Mouse (Mus musculus) forebrain, embryonic 15.5 days (tissue): ENCODE measurements around the gene Zfp383. TPM values are rescaled to one million over a fixed set of nuclear protein-coding genes. Genes with fewer than 3 reads are reported as not detected.
"Not testable (repeated sequence)": the region's sequence is repeated elsewhere in the genome, so short reads cannot be mapped to it uniquely, and the experiment has no call there.

Experiments
- ATAC-seq: fragments of 200-750 bp; cut with Nextera tagmentation; replicated peaks from 2 replicates; pipeline ENCODE4 v1.8.0; 2017; ENCODE audit warnings: mild to moderate bottlenecking, moderate TSS enrichment, moderate library complexity
- H3K27ac ChIP-seq: fragments of 300-500 bp; sonication (generic); replicated peaks from 2 replicates; pipeline ENCODE4 v1.5.1; 2015; ENCODE audit warnings: mild to moderate bottlenecking, inconsistent platforms
- H3K27me3 ChIP-seq: fragments of 300-500 bp; sonication (generic); 2 replicates; pipeline ENCODE4 v1.6.1; 2015; ENCODE audit warnings: inconsistent platforms
- H3K36me3 ChIP-seq: fragments of 300-500 bp; sonication (generic); 2 replicates; pipeline ENCODE4 v1.6.1; 2015; ENCODE audit warnings: mild to moderate bottlenecking, inconsistent platforms
- H3K4me1 ChIP-seq: fragments of 300-500 bp; sonication (generic); 2 replicates; pipeline ENCODE4 v1.6.1; 2015; ENCODE audit warnings: inconsistent platforms
- H3K4me2 ChIP-seq: fragments of 300-500 bp; sonication (generic); replicated peaks from 2 replicates; pipeline ENCODE4 v1.6.1; 2015; ENCODE audit warnings: mild to moderate bottlenecking, inconsistent platforms
- H3K4me3 ChIP-seq: fragments of 300-500 bp; sonication (generic); 2 replicates; pipeline ENCODE4 v1.5.1; 2015; ENCODE audit warnings: mild to moderate bottlenecking, inconsistent platforms
- H3K9ac ChIP-seq: fragments of 300-500 bp; sonication (generic); replicated peaks from 2 replicates; pipeline ENCODE4 v1.6.1; 2015; ENCODE audit warnings: mild to moderate bottlenecking, inconsistent platforms
- H3K9me3 ChIP-seq: fragments of 300-500 bp; sonication (generic); 2 replicates; pipeline ENCODE4 v1.6.1; 2016; ENCODE audit warnings: inconsistent platforms
- WGBS: fragments of 180-500 bp; shearing (Covaris S2); methylation state at CpG from one replicate; pipeline ENCODE4 v1.1.7; 2015; ENCODE audit warnings: mixed read lengths; 5-methylcytosine and 5-hydroxymethylcytosine counted together
- polyA plus RNA-seq: library from polyadenylated mRNA; unstranded; fragments of >200 nt; fragmentation: Nextera tagmentation; extraction: Ambion mirVana; gene quantifications from 2 replicates; pipeline ENCODE4 v1.2.1, GENCODE M21; 2015

The Zfp383 gene
- 6.5 and 6.6 TPM in 2 replicates for polyA plus RNA-seq

DNA sequence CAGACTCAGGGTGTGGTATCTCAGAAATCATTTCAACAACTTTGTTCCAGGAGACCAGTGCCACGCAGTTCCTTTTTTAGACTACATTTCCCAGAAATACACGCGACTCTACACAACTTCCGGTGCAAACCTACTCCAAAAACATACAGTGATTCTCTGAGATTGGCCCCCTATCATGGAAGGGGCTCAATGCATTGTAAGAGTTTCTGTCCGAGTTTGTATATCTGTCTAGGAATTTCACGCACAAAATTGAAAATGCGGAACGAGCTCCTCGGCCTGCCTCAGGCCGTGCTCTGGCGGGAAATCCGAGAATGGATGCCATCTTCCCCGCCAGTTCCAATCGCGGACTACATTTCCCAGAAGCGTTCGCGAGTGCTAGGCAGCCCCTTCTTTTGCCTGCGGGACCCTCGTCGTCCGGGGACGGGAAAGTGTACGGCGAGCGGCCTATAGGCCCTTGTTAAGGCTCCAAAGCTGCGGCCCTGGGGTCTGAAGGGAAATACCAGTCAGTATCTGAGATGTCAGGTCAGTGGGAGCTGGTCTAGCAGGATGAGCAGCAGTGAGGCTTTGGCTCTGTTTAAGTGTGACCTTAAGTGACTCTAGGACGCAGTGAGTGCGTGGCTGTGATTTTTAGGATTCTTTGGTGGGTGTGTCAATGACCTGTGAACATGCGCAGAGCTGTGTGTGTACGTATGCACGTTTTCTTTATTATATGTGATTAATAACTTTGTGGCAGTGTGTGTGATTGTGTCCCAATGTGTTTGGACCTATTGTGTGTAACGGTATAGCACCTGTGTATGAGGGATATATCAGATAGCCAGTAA lies at the start of gene Zfp383:
Gene Zfp383 (plus strand): TSS at position 94 of the 821 bp plus-strand sequence.
- H3K4me3 ChIP-seq, result peak within 1 kb of the TSS; percentile 93
- H3K27me3 ChIP-seq, result no peaks in the 10 kb centered on the region
- WGBS, result under 1% methylated on average over 33 of the region's 33 CpGs
- H3K9ac ChIP-seq, result peak within 1 kb of the TSS; percentile 79
- H3K27ac ChIP-seq, result peak within 1 kb of the TSS; percentile 99
- ATAC-seq, result peak; percentile 88
- peaks cover 39% of the 10 kb centered on the region for H3K4me1 ChIP-seq
- peak within 1 kb of the TSS; percentile 66 for H3K4me2 ChIP-seq
- H3K36me3 ChIP-seq, result peaks cover 20% of the 10 kb centered on the region
- H3K9me3 ChIP-seq, result no peaks in the 10 kb centered on the region

DNA sequence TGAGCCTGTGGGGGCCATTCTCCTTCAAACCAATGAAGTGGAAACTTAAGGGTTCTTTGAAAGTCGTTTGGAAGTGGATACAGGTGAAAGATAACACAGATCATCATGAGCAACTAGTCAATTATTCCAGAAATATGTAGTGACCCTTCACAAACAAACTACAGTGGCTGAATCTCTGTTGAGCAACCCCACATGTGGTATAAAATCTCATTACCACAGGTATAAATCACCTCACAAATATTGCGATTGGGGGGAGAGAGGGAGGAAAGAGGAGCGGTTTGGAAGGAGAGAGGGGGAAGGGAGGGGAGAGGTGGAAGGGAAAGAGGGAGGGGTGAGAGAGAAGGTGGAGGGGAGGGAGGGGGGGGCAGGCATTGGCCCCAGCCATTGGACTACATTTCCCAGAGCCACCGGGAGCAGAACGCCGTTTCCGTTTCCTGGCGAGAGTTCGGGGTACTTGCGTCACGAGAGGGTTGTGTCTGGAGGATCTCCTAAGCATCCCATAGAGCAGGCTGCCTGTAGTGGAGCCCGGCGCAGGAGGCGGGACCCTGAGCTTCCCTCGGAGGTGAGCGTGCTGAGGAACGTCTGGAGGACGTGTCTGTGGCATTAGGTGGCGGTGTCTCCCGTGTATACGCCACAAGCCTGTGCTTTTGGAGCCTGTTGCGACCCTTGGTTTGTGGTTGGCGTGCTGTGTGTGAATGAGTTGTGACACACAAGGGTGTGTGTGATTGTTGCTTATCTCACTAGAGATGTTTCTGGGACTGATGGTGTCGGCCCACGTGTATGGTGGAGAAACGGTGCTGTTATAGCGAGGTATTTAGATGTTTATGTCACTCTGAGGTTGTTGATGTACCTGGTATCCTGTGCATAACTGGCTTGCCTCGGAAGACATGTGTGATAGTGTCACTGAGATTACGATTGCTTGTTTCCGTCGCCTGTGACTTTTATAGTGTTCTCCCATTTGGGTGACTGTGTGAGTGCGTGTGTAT lies 48.2 kb upstream of the Zfp383 start, which contains the start of gene Zfp420:
Gene Zfp420 (plus strand): TSS at position 448 of the 986 bp plus-strand sequence.
- H3K27me3 ChIP-seq, result no peaks in the 10 kb centered on the region
- peak within 1 kb of the TSS; percentile 72 for H3K9ac ChIP-seq
- H3K4me1 ChIP-seq, result peaks cover 11% of the 10 kb centered on the region
- no peaks in the 10 kb centered on the region; the same call in 1 of the 2 replicates for H3K36me3 ChIP-seq
- no peaks in the 10 kb centered on the region for H3K9me3 ChIP-seq
- peak within 1 kb of the TSS; percentile 77 for H3K4me2 ChIP-seq
- peak; percentile 99 for ATAC-seq
- H3K4me3 ChIP-seq, result peak within 1 kb of the TSS; percentile 59
- peak within 1 kb of the TSS; percentile 79 for H3K27ac ChIP-seq
- WGBS, result 4% methylated on average over 32 of the region's 32 CpGs

DNA sequence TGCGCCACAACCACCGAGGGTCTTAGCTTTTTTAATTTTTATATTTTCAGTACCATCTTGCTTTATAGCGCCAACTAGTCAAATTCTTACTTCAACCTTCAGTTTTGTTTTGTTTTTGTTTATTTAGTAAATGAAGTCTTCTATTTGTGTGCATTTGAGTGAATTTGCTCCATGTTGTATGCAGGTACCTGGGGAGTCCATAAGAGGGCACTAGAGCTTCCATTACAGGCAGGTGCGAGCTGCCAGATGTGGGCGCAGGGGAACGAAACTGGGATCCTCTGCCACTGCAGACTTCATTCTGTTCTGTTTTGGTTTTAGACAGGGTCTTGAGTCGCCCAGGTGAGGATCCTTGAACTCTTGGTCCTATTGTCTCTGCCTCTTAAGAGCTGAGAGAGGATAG lies 46.4 kb upstream of the Zfp383 start:
- H3K4me2 ChIP-seq, result no peak overlapping the region
- ATAC-seq, result no peak
- no peak overlapping the region; the same call in 1 of the 2 replicates for H3K27ac ChIP-seq
- 87% methylated on average over 7 of the region's 7 CpGs for WGBS
- no peaks in the 10 kb centered on the region for H3K9me3 ChIP-seq
- peaks cover 11% of the 10 kb centered on the region for H3K4me1 ChIP-seq
- no peak overlapping the region for H3K9ac ChIP-seq
- H3K27me3 ChIP-seq, result no peaks in the 10 kb centered on the region
- no peak overlapping the region for H3K4me3 ChIP-seq
- H3K36me3 ChIP-seq, result no peaks in the 10 kb centered on the region; the same call in 1 of the 2 replicates

DNA sequence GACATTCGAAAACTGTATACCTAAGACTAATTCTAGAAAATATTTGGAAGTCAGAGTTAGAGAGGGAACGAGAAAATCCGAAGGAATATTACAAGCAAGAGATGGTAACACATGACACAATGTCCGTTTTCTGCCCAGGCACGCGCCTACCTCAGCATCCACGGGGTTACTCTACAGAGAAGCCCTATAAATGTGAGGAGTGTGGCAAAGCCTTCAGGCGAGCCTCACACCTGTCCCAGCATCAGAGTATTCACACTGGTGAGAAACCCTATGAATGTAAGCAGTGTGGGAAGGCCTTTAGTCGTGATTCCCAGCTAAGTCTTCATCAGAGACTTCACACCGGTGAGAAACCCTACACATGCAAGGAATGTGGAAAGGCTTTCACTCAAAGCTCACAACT lies 33.8 kb upstream of the Zfp383 start:
- Histone ChIP-seq H3K9me3 (peaks cover 27% of the 10 kb centered on the region), H3K4me2 (no peak overlapping the region), H3K36me3 (peaks cover 41% of the 10 kb centered on the region), H3K4me1 (no peaks in the 10 kb centered on the region), H3K27me3 (no peaks in the 10 kb centered on the region), H3K27ac (no peak overlapping the region), H3K4me3 (no peak overlapping the region), H3K9ac (no peak overlapping the region)
- ATAC-seq, result no peak
- 96% methylated on average over 10 of the region's 10 CpGs for WGBS

DNA sequence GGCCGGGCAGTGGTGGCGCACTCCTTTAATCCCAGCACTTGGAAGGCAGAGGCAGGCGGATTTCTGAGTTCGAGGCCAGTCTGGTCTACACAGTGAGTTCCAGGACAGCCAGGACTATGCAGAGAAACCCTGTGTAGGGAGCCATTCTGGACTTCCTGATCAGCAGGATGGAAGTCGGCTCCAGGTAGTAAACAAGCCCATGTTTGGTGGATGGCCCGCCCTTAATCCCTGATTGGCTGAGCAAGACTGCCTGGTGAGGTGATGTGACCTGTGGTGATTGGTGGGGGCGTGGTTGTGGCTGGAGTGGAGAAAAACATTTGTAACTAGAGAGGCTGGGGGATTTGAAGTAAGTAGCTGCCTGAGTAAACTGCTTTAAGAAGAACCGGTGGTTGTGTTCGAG lies 30.5 kb upstream of the Zfp383 start:
- H3K9me3 ChIP-seq, result peaks cover 27% of the 10 kb centered on the region
- H3K27me3 ChIP-seq, H3K4me2 ChIP-seq, H3K4me1 ChIP-seq, ATAC-seq, H3K9ac ChIP-seq, H3K27ac ChIP-seq, H3K4me3 ChIP-seq: not testable (repeated sequence)
- peaks cover 41% of the 10 kb centered on the region for H3K36me3 ChIP-seq
- 91% methylated on average over 9 of the region's 9 CpGs for WGBS

DNA sequence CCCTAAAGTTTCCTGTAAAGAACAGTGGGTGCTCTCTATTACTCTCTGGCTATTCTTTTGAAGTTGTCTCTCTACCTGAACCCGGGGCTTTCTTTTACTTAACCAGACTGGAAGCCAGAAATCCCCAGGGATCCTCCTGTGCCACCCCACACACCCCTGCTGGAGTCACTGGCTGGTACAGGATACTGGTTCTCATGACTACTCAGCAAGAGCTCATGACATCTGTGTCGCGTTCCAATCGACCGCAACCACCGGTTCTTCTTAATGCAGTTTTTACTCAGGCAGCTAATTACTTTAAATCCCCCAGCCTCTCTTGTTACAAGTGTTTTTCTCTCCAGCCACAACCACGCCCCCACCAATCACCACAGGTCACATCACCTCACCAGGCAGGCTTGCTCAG lies 28.0 kb upstream of the Zfp383 start:
- Histone ChIP-seq H3K4me2 (no peak overlapping the region), H3K36me3 (peaks cover 29% of the 10 kb centered on the region), H3K4me1 (no peaks in the 10 kb centered on the region), H3K27ac (no peak overlapping the region), H3K27me3 (no peaks in the 10 kb centered on the region), H3K9me3 (peaks cover 18% of the 10 kb centered on the region), H3K9ac (no peak overlapping the region), H3K4me3 (no peak overlapping the region)
- WGBS, result 55% methylated on average over 7 of the region's 7 CpGs
- ATAC-seq, result no peak

DNA sequence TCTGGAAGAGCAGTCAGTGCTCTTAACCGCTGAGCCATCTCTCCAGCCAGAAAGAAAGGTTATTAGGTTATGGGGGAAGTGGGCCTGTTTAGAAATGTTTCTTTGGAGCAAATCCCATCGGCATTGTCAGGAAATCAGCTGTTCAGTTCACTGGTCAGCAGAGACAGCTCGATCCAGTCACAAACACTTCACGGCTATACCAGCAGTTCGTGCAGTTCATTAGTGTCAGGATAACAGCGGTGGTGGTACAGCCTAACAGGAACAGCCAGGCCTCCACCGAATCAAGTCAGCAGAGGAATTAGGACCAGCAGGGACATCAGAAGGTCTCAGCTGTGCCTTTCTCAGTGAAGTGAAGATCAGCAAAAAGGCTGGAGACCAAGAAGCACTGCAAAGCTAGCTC lies 27.1 kb upstream of the Zfp383 start:
- peaks cover 15% of the 10 kb centered on the region; the same call in 1 of the 2 replicates for H3K9me3 ChIP-seq
- 91% methylated on average over 7 of the region's 7 CpGs for WGBS
- H3K27me3 ChIP-seq, result no peaks in the 10 kb centered on the region
- no peak overlapping the region for H3K27ac ChIP-seq
- H3K4me2 ChIP-seq, result no peak overlapping the region
- H3K4me1 ChIP-seq, result no peaks in the 10 kb centered on the region
- no peak overlapping the region for H3K9ac ChIP-seq
- H3K36me3 ChIP-seq, result peaks cover 21% of the 10 kb centered on the region
- ATAC-seq, result no peak
- H3K4me3 ChIP-seq, result no peak overlapping the region

DNA sequence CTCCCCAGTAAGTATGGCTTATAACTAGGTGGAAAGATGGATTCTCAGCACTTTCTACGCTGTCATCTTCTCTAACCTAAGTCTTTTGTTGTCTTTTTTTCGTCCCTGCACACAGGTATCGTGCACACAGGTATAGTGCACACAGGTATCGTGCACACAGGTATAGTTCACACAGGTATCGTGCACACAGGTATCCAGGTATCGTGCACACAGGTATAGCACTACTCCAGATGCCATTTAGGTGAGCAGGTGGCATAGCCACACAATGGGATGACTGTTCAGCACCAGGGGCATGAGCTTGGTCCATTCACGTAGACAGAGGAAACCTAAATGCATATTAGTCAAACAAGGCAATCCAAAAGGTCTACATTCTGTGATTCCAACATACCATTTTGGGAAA lies 17.5 kb upstream of the Zfp383 start:
- no peak overlapping the region for H3K9ac ChIP-seq
- H3K4me2 ChIP-seq, result no peak overlapping the region
- no peak for ATAC-seq
- H3K4me1 ChIP-seq, result no peaks in the 10 kb centered on the region
- H3K27me3 ChIP-seq, result no peaks in the 10 kb centered on the region
- no peak overlapping the region for H3K4me3 ChIP-seq
- WGBS, result 97% methylated on average over 7 of the region's 7 CpGs
- peaks cover 31% of the 10 kb centered on the region for H3K9me3 ChIP-seq
- H3K36me3 ChIP-seq, result peaks cover 60% of the 10 kb centered on the region
- H3K27ac ChIP-seq, result no peak overlapping the region

DNA sequence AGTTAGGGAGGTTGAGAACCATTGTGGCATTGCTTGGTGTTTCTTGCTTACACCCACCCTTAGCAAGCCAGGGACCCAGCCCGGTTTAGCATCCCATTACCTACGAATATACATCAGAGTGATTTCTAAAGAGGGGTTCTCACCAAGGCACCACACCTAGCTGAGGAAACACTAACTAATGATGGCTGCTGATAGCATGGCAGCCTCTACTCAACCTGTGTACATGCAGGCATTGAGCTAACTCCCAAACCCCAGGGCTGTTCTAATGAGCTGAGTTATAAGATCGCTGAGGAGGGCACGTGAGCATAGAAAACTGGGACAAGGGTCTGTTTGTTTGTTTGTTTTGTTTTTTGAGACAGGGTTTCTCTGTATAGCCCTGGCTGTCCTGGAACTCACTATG lies 15.3 kb upstream of the Zfp383 start:
- Histone ChIP-seq H3K9me3 (peaks cover 21% of the 10 kb centered on the region), H3K4me1 (no peaks in the 10 kb centered on the region), H3K4me3 (no peak overlapping the region), H3K27me3 (no peaks in the 10 kb centered on the region), H3K4me2 (no peak overlapping the region), H3K36me3 (peaks cover 82% of the 10 kb centered on the region), H3K27ac (no peak overlapping the region), H3K9ac (no peak overlapping the region)
- 97% methylated on average over 4 of the region's 4 CpGs for WGBS
- ATAC-seq, result no peak

DNA sequence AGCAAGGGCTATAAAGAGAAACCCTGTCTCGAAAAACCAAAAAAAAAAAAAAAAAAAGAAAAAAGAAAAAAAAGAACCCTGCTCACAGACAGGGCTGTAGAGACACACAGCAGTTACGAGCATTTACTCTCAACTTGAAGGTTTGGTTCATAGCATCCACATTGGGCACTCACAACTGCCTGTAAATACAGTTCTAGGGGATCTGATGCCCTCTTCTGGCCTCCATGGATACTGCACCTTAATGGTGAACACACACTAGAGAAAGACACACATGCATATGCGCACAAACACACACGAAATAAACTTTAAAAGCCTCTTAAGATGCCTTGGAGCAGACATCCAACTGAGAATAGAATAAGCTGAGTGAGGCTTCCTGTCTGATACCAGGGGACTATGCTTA lies 9.7 kb upstream of the Zfp383 start:
- Histone ChIP-seq H3K4me3 (no peak overlapping the region), H3K27me3 (no peaks in the 10 kb centered on the region), H3K4me1 (no peaks in the 10 kb centered on the region), H3K9me3 (peaks cover 18% of the 10 kb centered on the region), H3K4me2 (no peak overlapping the region), H3K27ac (no peak overlapping the region), H3K9ac (no peak overlapping the region), H3K36me3 (peaks cover 88% of the 10 kb centered on the region)
- 92% methylated on average over 4 of the region's 4 CpGs for WGBS
- no peak for ATAC-seq

DNA sequence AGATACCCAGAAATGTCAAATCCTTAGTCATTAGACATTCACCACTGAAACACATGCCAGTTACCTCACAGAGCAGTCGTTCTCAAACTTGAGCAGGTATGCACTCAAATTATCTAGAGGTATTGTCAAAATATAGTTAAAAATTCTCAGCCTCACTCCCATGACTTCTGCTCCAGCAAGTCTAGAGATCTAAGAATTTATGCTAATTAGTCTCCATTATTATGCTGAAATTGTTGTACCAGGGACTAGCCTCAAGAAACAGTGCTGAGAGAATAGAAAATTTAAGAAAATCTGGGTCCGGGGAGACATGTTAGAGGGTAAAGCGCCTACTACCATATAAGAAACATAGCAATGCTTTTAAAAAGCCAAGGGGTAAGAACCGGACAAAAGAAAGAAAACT lies 3.9 kb upstream of the Zfp383 start:
- 94% methylated on average over 4 of the region's 4 CpGs for WGBS
- no peak for ATAC-seq
- Histone ChIP-seq H3K4me1 (peaks cover 19% of the 10 kb centered on the region), H3K27me3 (no peaks in the 10 kb centered on the region), H3K27ac (no peak overlapping the region), H3K36me3 (peaks cover 36% of the 10 kb centered on the region), H3K9ac (no peak overlapping the region), H3K4me3 (no peak overlapping the region), H3K9me3 (no peaks in the 10 kb centered on the region), H3K4me2 (no peak overlapping the region)
